Mouse (Mus musculus): ENCODE data around the gene Snta1. TPM values are rescaled to one million over a fixed set of nuclear protein-coding genes. Genes with fewer than 3 reads are reported as not detected.
A peak's percentile ranks its signal among the peaks of the same experiment; 100 is the strongest.

Gene Snta1
- polyA plus RNA-seq, 1 experiment from 2014 or later: 9.2 TPM

- Histone ChIP-seq H3K4me1 (peaks cover 11% of the 10 kb centered on the region; the same call in 1 of the 2 replicates), H3K27me3 (no peaks in the 10 kb centered on the region), H3K9me3 (no peaks in the 10 kb centered on the region), H3K9ac (no peak overlapping the region), H3K27ac (peak overlapping the region; percentile 17; the same call in 1 of the 2 replicates), H3K36me3 (no peaks in the 10 kb centered on the region), H3K4me3 (no peak overlapping the region), H3K4me2 (replicated peaks) (no peak overlapping the region)
- ATAC-seq (ENCODE audit: insufficient number of reproducible peaks, insufficient read depth, low FRiP score, low TSS enrichment): peak; percentile 41; the same call in 1 of the 2 replicates
- WGBS: 18% methylated on average over 7 of the region's 7 CpGs
These were observed 13.2 kb upstream of the Snta1 start for GRCm38 (mm10) chr2:154420942-154421731.

GRCm38 (mm10) chr2:154419631-154420515 is 12.0 kb upstream of the Snta1 start:
- Histone ChIP-seq H3K9me3 (no peaks in the 10 kb centered on the region), H3K27ac (no peak overlapping the region), H3K4me2 (replicated peaks) (no peak overlapping the region), H3K9ac (no peak overlapping the region), H3K4me3 (no peak overlapping the region), H3K27me3 (no peaks in the 10 kb centered on the region), H3K36me3 (no peaks in the 10 kb centered on the region), H3K4me1 (peaks cover 11% of the 10 kb centered on the region; the same call in 1 of the 2 replicates)
- no peak for ATAC-seq (ENCODE audit: insufficient number of reproducible peaks, insufficient read depth, low FRiP score, low TSS enrichment)
- WGBS: 77% methylated on average over 9 of the region's 9 CpGs

- H3K9ac ChIP-seq: no peak overlapping the region
- no peaks in the 10 kb centered on the region for H3K27me3 ChIP-seq
- no peaks in the 10 kb centered on the region for H3K36me3 ChIP-seq
- H3K4me1 ChIP-seq: peaks cover 11% of the 10 kb centered on the region; the same call in 1 of the 2 replicates
- ATAC-seq (ENCODE audit: insufficient number of reproducible peaks, insufficient read depth, low FRiP score, low TSS enrichment): no peak
- H3K4me3 ChIP-seq: no peak overlapping the region
- no peak overlapping the region for H3K27ac ChIP-seq
- no peak overlapping the region for H3K4me2 ChIP-seq (replicated peaks)
- H3K9me3 ChIP-seq: no peaks in the 10 kb centered on the region
- WGBS: 84% methylated on average over 7 of the region's 7 CpGs
These were observed 10.1 kb upstream of the Snta1 start for GRCm38 (mm10) chr2:154418001-154418400.

- no peak overlapping the region for H3K4me3 ChIP-seq
- no peak overlapping the region for H3K27ac ChIP-seq
- H3K36me3 ChIP-seq: no peaks in the 10 kb centered on the region
- 8% methylated on average over 3 of the region's 3 CpGs for WGBS
- peaks cover 11% of the 10 kb centered on the region; the same call in 1 of the 2 replicates for H3K4me1 ChIP-seq
- no peak for ATAC-seq (ENCODE audit: insufficient number of reproducible peaks, insufficient read depth, low FRiP score, low TSS enrichment)
- H3K27me3 ChIP-seq: no peaks in the 10 kb centered on the region
- H3K9ac ChIP-seq: no peak overlapping the region
- H3K9me3 ChIP-seq: no peaks in the 10 kb centered on the region
- no peak overlapping the region for H3K4me2 ChIP-seq (replicated peaks)
These were observed 9.2 kb upstream of the Snta1 start for GRCm38 (mm10) chr2:154417107-154417506.

- Histone ChIP-seq H3K36me3 (no peaks in the 10 kb centered on the region), H3K4me2 (replicated peaks) (no peak overlapping the region), H3K27me3 (peaks cover 4% of the 10 kb centered on the region), H3K27ac (no peak overlapping the region), H3K9me3 (no peaks in the 10 kb centered on the region), H3K4me3 (no peak overlapping the region), H3K4me1 (peaks cover 4% of the 10 kb centered on the region; the same call in 1 of the 2 replicates), H3K9ac (no peak overlapping the region)
- WGBS: 66% methylated on average over 7 of the region's 7 CpGs
- ATAC-seq (ENCODE audit: insufficient number of reproducible peaks, insufficient read depth, low FRiP score, low TSS enrichment): no peak
These were observed 4.2 kb upstream of the Snta1 start for GRCm38 (mm10) chr2:154412018-154412666.

GRCm38 (mm10) chr2:154410355-154410754 is 2.5 kb upstream of the Snta1 start:
- ATAC-seq (ENCODE audit: insufficient number of reproducible peaks, insufficient read depth, low FRiP score, low TSS enrichment): no peak
- H3K4me2 ChIP-seq (replicated peaks): no peak overlapping the region
- peaks cover 5% of the 10 kb centered on the region; the same call in 1 of the 2 replicates for H3K4me1 ChIP-seq
- no peak overlapping the region for H3K27ac ChIP-seq
- WGBS: 70% methylated on average over 2 of the region's 2 CpGs
- H3K4me3 ChIP-seq: no peak overlapping the region
- H3K36me3 ChIP-seq: no peaks in the 10 kb centered on the region
- H3K9me3 ChIP-seq: no peaks in the 10 kb centered on the region
- H3K27me3 ChIP-seq: peaks cover 10% of the 10 kb centered on the region
- no peak overlapping the region for H3K9ac ChIP-seq

GRCm38 (mm10) chr2:154407063-154407642 is 746 bp downstream of the Snta1 start:
- Histone ChIP-seq H3K27me3 (peaks cover 10% of the 10 kb centered on the region), H3K4me3 (peak overlapping the region; percentile 80), H3K27ac (no peak overlapping the region), H3K9me3 (no peaks in the 10 kb centered on the region), H3K4me2 (replicated peaks) (peak overlapping the region; percentile 85), H3K9ac (peak overlapping the region; percentile 60), H3K36me3 (no peaks in the 10 kb centered on the region), H3K4me1 (peaks cover 12% of the 10 kb centered on the region)
- WGBS: 27% methylated on average over 11 of the region's 11 CpGs
- ATAC-seq (ENCODE audit: insufficient number of reproducible peaks, insufficient read depth, low FRiP score, low TSS enrichment): no peak; the same call in 1 of the 2 replicates

GRCm38 (mm10) chr2:154405447-154405994 is 2.4 kb downstream of the Snta1 start:
- H3K4me3 ChIP-seq: no peak overlapping the region
- no peak overlapping the region for H3K4me2 ChIP-seq (replicated peaks)
- H3K27ac ChIP-seq: no peak overlapping the region

GRCm38 (mm10) chr2:154402811-154403210 is 5.1 kb downstream of the Snta1 start:
- peaks cover 10% of the 10 kb centered on the region for H3K27me3 ChIP-seq
- no peak; the same call in 1 of the 2 replicates for ATAC-seq (ENCODE audit: insufficient number of reproducible peaks, insufficient read depth, low FRiP score, low TSS enrichment)
- no peak overlapping the region for H3K9ac ChIP-seq
- H3K4me3 ChIP-seq: no peak overlapping the region
- H3K36me3 ChIP-seq: no peaks in the 10 kb centered on the region
- H3K4me2 ChIP-seq (replicated peaks): 0 out of 2 replicates have a peak overlapping the region, but pooled peaks have one; percentile 3
- WGBS: 18% methylated on average over 7 of the region's 7 CpGs
- H3K9me3 ChIP-seq: no peaks in the 10 kb centered on the region
- H3K4me1 ChIP-seq: peaks cover 12% of the 10 kb centered on the region
- H3K27ac ChIP-seq: 0 out of 2 replicates have a peak overlapping the region, but pooled peaks have one; percentile 30

More at GRCm38 (mm10) chr2:154405447-154405994, 2.4 kb downstream of the Snta1 start:
- 62% methylated on average over 5 of the region's 5 CpGs for WGBS
- no peak overlapping the region for H3K9ac ChIP-seq
- no peaks in the 10 kb centered on the region for H3K9me3 ChIP-seq
- no peak for ATAC-seq (ENCODE audit: insufficient number of reproducible peaks, insufficient read depth, low FRiP score, low TSS enrichment)
- peaks cover 12% of the 10 kb centered on the region for H3K4me1 ChIP-seq
- no peaks in the 10 kb centered on the region for H3K36me3 ChIP-seq
- peaks cover 10% of the 10 kb centered on the region for H3K27me3 ChIP-seq

- H3K36me3 ChIP-seq: no peaks in the 10 kb centered on the region
- no peak overlapping the region for H3K27ac ChIP-seq
- no peak overlapping the region for H3K4me2 ChIP-seq (replicated peaks)
- H3K9me3 ChIP-seq: no peaks in the 10 kb centered on the region
- H3K4me1 ChIP-seq: peaks cover 7% of the 10 kb centered on the region
- H3K9ac ChIP-seq: no peak overlapping the region
- no peak for ATAC-seq (ENCODE audit: insufficient number of reproducible peaks, insufficient read depth, low FRiP score, low TSS enrichment)
- WGBS: 72% methylated on average over 1 of the region's 1 CpGs
- no peak overlapping the region for H3K4me3 ChIP-seq
- H3K27me3 ChIP-seq: peaks cover 4% of the 10 kb centered on the region; the same call in 1 of the 2 replicates
These were observed 5.9 kb downstream of the Snta1 start for GRCm38 (mm10) chr2:154401976-154402375.

- ATAC-seq (ENCODE audit: insufficient number of reproducible peaks, insufficient read depth, low FRiP score, low TSS enrichment): no peak
- Histone ChIP-seq H3K27me3 (no peaks in the 10 kb centered on the region), H3K4me1 (peaks cover 7% of the 10 kb centered on the region), H3K36me3 (no peaks in the 10 kb centered on the region), H3K27ac (no peak overlapping the region), H3K9me3 (no peaks in the 10 kb centered on the region), H3K4me2 (replicated peaks) (no peak overlapping the region), H3K9ac (no peak overlapping the region), H3K4me3 (no peak overlapping the region)
- 72% methylated on average over 2 of the region's 2 CpGs for WGBS
These were observed 8.6 kb downstream of the Snta1 start for GRCm38 (mm10) chr2:154399325-154399724.
